Mouse (Mus musculus) lung, postnatal 25 days (tissue): ENCODE data around the gene Nxf1.

ENCODE experiments used
- DNase-seq: peaks from one replicate; pipeline ENCODE4 v3.0.0; 2022; ENCODE audit warnings: low spot score

Nxf1 gene

GRCm38 (mm10) chr19:8770567-8771270 is 13.8 kb downstream of the Nxf1 start, which contains the start of gene Tmem223:
TSS of gene Tmem223 (plus strand) at chr19:8770996.
- peak; percentile 82 for DNase-seq

GRCm38 (mm10) chr19:8772996-8773395 is 16.1 kb downstream of the Nxf1 start:
- no peak for DNase-seq

GRCm38 (mm10) chr19:8773409-8773808 is 16.5 kb downstream of the Nxf1 start:
- no peak for DNase-seq

GRCm38 (mm10) chr19:8774086-8774835 is 17.4 kb downstream of the Nxf1 start, which contains the start of gene Tmem179b:
TSS of gene Tmem179b (minus strand) at chr19:8774467.
- peak; percentile 95 for DNase-seq

- no peak for DNase-seq
These were observed 18.1 kb downstream of the Nxf1 start for GRCm38 (mm10) chr19:8774951-8775421.

GRCm38 (mm10) chr19:8786008-8786781 is 29.3 kb downstream of the Nxf1 start, which contains the start of gene Taf6l:
TSS of gene Taf6l (minus strand) at chr19:8786417.
- peak; percentile 97 for DNase-seq

GRCm38 (mm10) chr19:8788521-8788920 is 31.6 kb downstream of the Nxf1 start:
- DNase-seq = no peak

GRCm38 (mm10) chr19:8789171-8789570 is 32.3 kb downstream of the Nxf1 start:
- DNase-seq = no peak

- no peak for DNase-seq
These were observed 33.3 kb downstream of the Nxf1 start for GRCm38 (mm10) chr19:8790171-8790570.

- DNase-seq = peak; percentile 92
These were observed 41.5 kb downstream of the Nxf1 start, which contains the start of gene Polr2g for GRCm38 (mm10) chr19:8798264-8798946. TSS of gene Polr2g (minus strand) at chr19:8798577.

- no peak for DNase-seq
These were observed 42.1 kb downstream of the Nxf1 start for GRCm38 (mm10) chr19:8798947-8799315.

GRCm38 (mm10) chr19:8802130-8802821 is 45.4 kb downstream of the Nxf1 start, which contains the start of gene Zbtb3:
TSS of gene Zbtb3 (plus strand) at chr19:8802555.
- peak; percentile 99 for DNase-seq

GRCm38 (mm10) chr19:8803204-8803780 is 46.4 kb downstream of the Nxf1 start:
- no peak for DNase-seq

- no peak for DNase-seq
These were observed 47.2 kb downstream of the Nxf1 start for GRCm38 (mm10) chr19:8803879-8804660.

GRCm38 (mm10) chr19:8806810-8807209 is 49.9 kb downstream of the Nxf1 start:
- no peak for DNase-seq

- no peak for DNase-seq
These were observed 58.9 kb downstream of the Nxf1 start for GRCm38 (mm10) chr19:8815812-8816211.

GRCm38 (mm10) chr19:8817001-8817400 is 60.1 kb downstream of the Nxf1 start:
- DNase-seq = no peak

GRCm38 (mm10) chr19:8818301-8818798 is 61.5 kb downstream of the Nxf1 start:
- no peak for DNase-seq

- DNase-seq = peak; percentile 99
These were observed 62.1 kb downstream of the Nxf1 start, which contains the start of gene Ttc9c for GRCm38 (mm10) chr19:8818801-8819595. TSS of gene Ttc9c (minus strand) at chr19:8819333.
